Mouse (Mus musculus): Measurements from ENCODE around the gene Tsacc.

GRCm38 (mm10) chr3:88335436-88336053 is 38.7 kb upstream of the Tsacc start:
- TF ChIP-seq CTCF (IDR thresholded peaks at IDR 0.05; ENCODE audit: low read depth, low read length) (no peak), EP300 (IDR thresholded peaks at IDR 0.05; ENCODE audit: insufficient read depth, low read depth, low read length) (no peak)

Data from ES-Bruce4 (cell line).